Mouse (Mus musculus): ENCODE data around the gene Mt2. TPM values are rescaled to one million over a fixed set of nuclear protein-coding genes. Genes with fewer than 3 reads are reported as not detected.

The Mt2 gene
- 0.57 TPM for polyA plus RNA-seq (2017; shearing (Covaris generic))

GRCm38 (mm10) chr8:94172075-94172808, at the start of gene Mt2:
Gene Mt2 (plus strand): TSS chr8:94172664.

GRCm38 (mm10) chr8:94136933-94137332, 35.5 kb upstream of the Mt2 start, which contains the start of gene Mt4:
Gene Mt4 (plus strand): TSS chr8:94137197.

GRCm38 (mm10) chr8:94152513-94153300, 19.8 kb upstream of the Mt2 start, which contains the start of gene Mt3:
Gene Mt3 (plus strand): TSS chr8:94152607.

GRCm38 (mm10) chr8:94178857-94179712, 6.6 kb downstream of the Mt2 start, which contains the start of gene Mt1:
Gene Mt1 (plus strand): TSS chr8:94179082.

GRCm38 (mm10) chr8:94214252-94215173, 42.0 kb downstream of the Mt2 start, which contains the start of gene Nup93:
Gene Nup93 (plus strand): TSS chr8:94214564.

Other genes starting within 250 kb of the Mt2 start
- gene Amfr, start 159.8 kb upstream of the Mt2 start, polyA plus RNA-seq (2017; shearing (Covaris generic)), result 14.2 TPM
- 124 TPM for gene Nudt21, start 135.6 kb upstream of the Mt2 start, polyA plus RNA-seq (2017; shearing (Covaris generic))
- 19.5 TPM for gene Ogfod1, start 135.5 kb upstream of the Mt2 start, polyA plus RNA-seq (2017; shearing (Covaris generic))
- 6.7 TPM for gene Bbs2, start 73.7 kb upstream of the Mt2 start, polyA plus RNA-seq (2017; shearing (Covaris generic))
- gene Mt4, start 35.5 kb upstream of the Mt2 start, polyA plus RNA-seq (2017; shearing (Covaris generic)), result not detected
- 1.5 TPM for gene Mt3, start 20.1 kb upstream of the Mt2 start, polyA plus RNA-seq (2017; shearing (Covaris generic))
- 5.1 TPM for gene Mt1, start 6.4 kb downstream of the Mt2 start, polyA plus RNA-seq (2017; shearing (Covaris generic))
- 42.7 TPM for gene Nup93, start 41.9 kb downstream of the Mt2 start, polyA plus RNA-seq (2017; shearing (Covaris generic))
- 0.17 TPM for gene Slc12a3, start 156.5 kb downstream of the Mt2 start, polyA plus RNA-seq (2017; shearing (Covaris generic))
- 147 TPM for gene Herpud1, start 213.8 kb downstream of the Mt2 start, polyA plus RNA-seq (2017; shearing (Covaris generic))

All from activated CD4-positive, CD25-positive, alpha-beta regulatory T cell, adult 9 weeks (primary cell).